Mouse (Mus musculus): Measurements from ENCODE around the gene Pias4. TPM values are rescaled to one million over a fixed set of nuclear protein-coding genes. Genes with fewer than 3 reads are reported as not detected.
A peak's percentile ranks its signal among the peaks of the same experiment; 100 is the strongest.

Gene Pias4
- polyA plus RNA-seq, 1 experiment = 36.8 TPM

DNA sequence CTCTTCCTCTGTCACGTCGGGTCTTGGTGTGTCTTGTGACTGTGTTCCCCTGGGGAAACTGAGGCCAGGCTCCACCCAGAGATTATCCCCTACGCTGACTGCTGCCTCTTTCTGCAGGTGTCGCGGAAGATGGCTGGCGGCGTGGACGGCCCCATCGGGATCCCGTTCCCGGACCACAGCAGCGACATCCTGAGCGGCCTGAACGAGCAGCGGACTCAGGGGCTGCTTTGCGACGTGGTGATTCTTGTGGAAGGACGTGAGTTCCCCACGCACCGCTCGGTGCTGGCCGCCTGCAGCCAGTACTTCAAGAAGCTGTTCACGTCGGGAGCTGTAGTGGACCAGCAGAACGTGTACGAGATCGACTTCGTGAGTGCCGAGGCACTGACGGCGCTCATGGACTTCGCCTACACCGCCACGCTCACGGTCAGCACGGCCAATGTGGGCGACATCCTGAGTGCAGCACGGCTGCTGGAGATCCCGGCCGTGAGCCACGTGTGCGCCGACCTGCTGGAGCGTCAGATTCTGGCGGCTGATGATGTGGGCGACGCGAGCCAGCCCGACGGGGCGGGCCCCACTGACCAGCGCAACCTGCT is 23.8 kb downstream of the Pias4 start:
- TF ChIP-seq EP300 (IDR thresholded peaks at IDR 0.05; ENCODE audit: insufficient read depth, low read depth, low read length) (no peak), CTCF (IDR thresholded peaks at IDR 0.05; ENCODE audit: low read depth, low read length) (no peak), POLR2A (IDR thresholded peaks at IDR 0.05; ENCODE audit: insufficient read depth, low read length) (no peak)
- Histone ChIP-seq H3K9ac (ENCODE audit: low read depth, poor library complexity, severe bottlenecking) (peak overlapping the region; percentile 69), H3K36me3 (ENCODE audit: control insufficient read depth, insufficient read depth, low read length, poor library complexity, severe bottlenecking) (peaks cover 31% of the 10 kb centered on the region), H3K9me3 (replicated peaks; ENCODE audit: control insufficient read depth, insufficient read depth, low read length, poor library complexity, severe bottlenecking) (no peaks in the 10 kb centered on the region), H3K4me1 (ENCODE audit: control insufficient read depth, insufficient read depth, low read length) (peaks cover 2% of the 10 kb centered on the region), H3K27ac (ENCODE audit: insufficient read depth, low read length) (no peak overlapping the region), H3K27me3 (ENCODE audit: control insufficient read depth, insufficient read depth, low read length, poor library complexity, severe bottlenecking) (no peaks in the 10 kb centered on the region), H3K4me3 (ENCODE audit: low read depth, low read length) (peak overlapping the region; percentile 32)

GRCm38 (mm10) chr10:81143157-81143633 is 24.5 kb downstream of the Pias4 start:
- peak overlapping the region; percentile 8; the same call in 1 of the 2 replicates for H3K4me3 ChIP-seq (ENCODE audit: low read depth, low read length)
- H3K27me3 ChIP-seq (ENCODE audit: control insufficient read depth, insufficient read depth, low read length, poor library complexity, severe bottlenecking) = no peaks in the 10 kb centered on the region
- peaks cover 24% of the 10 kb centered on the region for H3K36me3 ChIP-seq (ENCODE audit: control insufficient read depth, insufficient read depth, low read length, poor library complexity, severe bottlenecking)
- H3K9ac ChIP-seq (ENCODE audit: low read depth, poor library complexity, severe bottlenecking) = peak overlapping the region; percentile 69
- 0 out of 2 replicates have a peak overlapping the region, but pooled peaks have one; percentile 51 for H3K27ac ChIP-seq (ENCODE audit: insufficient read depth, low read length)
- no peaks in the 10 kb centered on the region for H3K9me3 ChIP-seq (replicated peaks; ENCODE audit: control insufficient read depth, insufficient read depth, low read length, poor library complexity, severe bottlenecking)
- H3K4me1 ChIP-seq (ENCODE audit: control insufficient read depth, insufficient read depth, low read length) = peaks cover 2% of the 10 kb centered on the region
- TF ChIP-seq CTCF (IDR thresholded peaks at IDR 0.05; ENCODE audit: low read depth, low read length) = peak; percentile 34
- TF ChIP-seq EP300 (IDR thresholded peaks at IDR 0.05; ENCODE audit: insufficient read depth, low read depth, low read length) = no peak
- TF ChIP-seq POLR2A (IDR thresholded peaks at IDR 0.05; ENCODE audit: insufficient read depth, low read length) = no peak

DNA sequence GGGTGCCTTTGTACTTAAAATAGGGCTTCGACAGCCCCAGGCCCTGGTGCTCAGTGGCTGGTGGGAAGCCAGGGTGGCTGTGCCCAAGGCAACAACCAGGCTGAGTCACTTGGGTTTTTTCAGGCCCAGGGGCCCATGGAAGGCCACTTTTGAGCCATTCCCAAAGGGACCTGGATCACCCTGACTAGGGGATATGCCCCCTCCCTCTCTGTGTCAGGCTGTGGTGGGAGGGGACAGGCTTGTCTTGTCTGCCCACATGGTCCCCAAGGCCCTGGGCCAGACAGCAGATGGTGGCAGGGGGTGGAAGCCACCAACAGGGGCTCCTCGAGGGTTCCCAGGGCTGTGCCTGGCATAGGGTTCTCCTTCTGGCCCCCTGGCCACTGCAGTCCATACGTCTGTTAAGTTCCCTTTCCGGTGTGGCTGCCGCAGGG is 25.2 kb downstream of the Pias4 start:
- peak overlapping the region; percentile 10; the same call in 1 of the 2 replicates for H3K4me3 ChIP-seq (ENCODE audit: low read depth, low read length)
- H3K9ac ChIP-seq (ENCODE audit: low read depth, poor library complexity, severe bottlenecking) = peak overlapping the region; percentile 69
- H3K4me1 ChIP-seq (ENCODE audit: control insufficient read depth, insufficient read depth, low read length) = peaks cover 2% of the 10 kb centered on the region
- TF ChIP-seq CTCF (IDR thresholded peaks at IDR 0.05; ENCODE audit: low read depth, low read length) (no peak), EP300 (IDR thresholded peaks at IDR 0.05; ENCODE audit: insufficient read depth, low read depth, low read length) (no peak), POLR2A (IDR thresholded peaks at IDR 0.05; ENCODE audit: insufficient read depth, low read length) (no peak)
- no peaks in the 10 kb centered on the region for H3K27me3 ChIP-seq (ENCODE audit: control insufficient read depth, insufficient read depth, low read length, poor library complexity, severe bottlenecking)
- peaks cover 20% of the 10 kb centered on the region for H3K36me3 ChIP-seq (ENCODE audit: control insufficient read depth, insufficient read depth, low read length, poor library complexity, severe bottlenecking)
- H3K9me3 ChIP-seq (replicated peaks; ENCODE audit: control insufficient read depth, insufficient read depth, low read length, poor library complexity, severe bottlenecking) = no peaks in the 10 kb centered on the region
- peak overlapping the region; percentile 51 for H3K27ac ChIP-seq (ENCODE audit: insufficient read depth, low read length)

DNA sequence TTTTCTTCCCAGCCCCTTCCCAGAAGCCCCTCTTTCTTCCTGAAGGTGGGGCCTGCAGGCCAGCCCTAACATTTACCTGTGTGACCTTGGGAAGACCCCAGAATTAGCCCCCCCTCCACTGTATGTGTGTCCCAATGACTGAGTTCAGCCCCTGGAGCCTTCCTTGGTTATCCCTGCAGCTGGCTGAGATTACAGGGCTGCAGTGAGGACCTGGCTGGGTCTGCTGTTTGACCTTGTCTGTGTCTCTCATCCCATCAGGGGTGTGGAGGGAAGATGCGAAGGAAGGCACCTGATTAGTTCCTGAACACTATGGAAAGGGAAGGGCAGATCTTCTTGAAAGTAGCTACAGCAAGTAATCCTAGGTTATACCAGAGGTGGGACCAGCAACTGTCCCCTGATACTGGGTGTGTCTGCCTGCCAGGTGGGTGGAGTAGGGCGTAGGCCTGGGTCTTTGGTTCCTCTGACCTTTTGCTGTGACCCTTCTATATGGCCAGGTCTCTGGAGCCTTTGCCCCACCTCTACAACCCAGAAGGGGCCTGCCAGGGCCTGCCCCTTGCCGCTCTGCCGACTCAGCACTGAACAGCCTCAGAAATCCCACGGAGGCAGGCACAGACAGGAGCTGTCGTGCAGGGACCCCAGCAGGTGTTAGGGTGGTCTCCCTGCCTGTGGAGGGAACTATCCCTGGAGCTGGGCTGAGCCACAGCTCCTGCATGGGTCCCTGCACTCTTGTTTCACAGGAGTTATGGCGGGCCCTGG is 26.1 kb downstream of the Pias4 start:
- Histone ChIP-seq H3K27ac (ENCODE audit: insufficient read depth, low read length) (peak overlapping the region; percentile 89), H3K9me3 (replicated peaks; ENCODE audit: control insufficient read depth, insufficient read depth, low read length, poor library complexity, severe bottlenecking) (no peaks in the 10 kb centered on the region), H3K27me3 (ENCODE audit: control insufficient read depth, insufficient read depth, low read length, poor library complexity, severe bottlenecking) (no peaks in the 10 kb centered on the region), H3K36me3 (ENCODE audit: control insufficient read depth, insufficient read depth, low read length, poor library complexity, severe bottlenecking) (peaks cover 20% of the 10 kb centered on the region), H3K4me3 (ENCODE audit: low read depth, low read length) (peak overlapping the region; percentile 44), H3K4me1 (ENCODE audit: control insufficient read depth, insufficient read depth, low read length) (peaks cover 2% of the 10 kb centered on the region), H3K9ac (ENCODE audit: low read depth, poor library complexity, severe bottlenecking) (peak overlapping the region; percentile 97)
- TF ChIP-seq POLR2A (IDR thresholded peaks at IDR 0.05; ENCODE audit: insufficient read depth, low read length) (no peak), EP300 (IDR thresholded peaks at IDR 0.05; ENCODE audit: insufficient read depth, low read depth, low read length) (peak; percentile 93), CTCF (IDR thresholded peaks at IDR 0.05; ENCODE audit: low read depth, low read length) (no peak)

GRCm38 (mm10) chr10:81140717-81141454 is 26.8 kb downstream of the Pias4 start:
- peaks cover 2% of the 10 kb centered on the region for H3K4me1 ChIP-seq (ENCODE audit: control insufficient read depth, insufficient read depth, low read length)
- peaks cover 17% of the 10 kb centered on the region for H3K36me3 ChIP-seq (ENCODE audit: control insufficient read depth, insufficient read depth, low read length, poor library complexity, severe bottlenecking)
- H3K9ac ChIP-seq (ENCODE audit: low read depth, poor library complexity, severe bottlenecking) = peak overlapping the region; percentile 97
- no peaks in the 10 kb centered on the region for H3K27me3 ChIP-seq (ENCODE audit: control insufficient read depth, insufficient read depth, low read length, poor library complexity, severe bottlenecking)
- TF ChIP-seq EP300 (IDR thresholded peaks at IDR 0.05; ENCODE audit: insufficient read depth, low read depth, low read length) (peak; percentile 50; the same call in 1 of the 2 replicates), CTCF (IDR thresholded peaks at IDR 0.05; ENCODE audit: low read depth, low read length) (no peak)
- H3K9me3 ChIP-seq (replicated peaks; ENCODE audit: control insufficient read depth, insufficient read depth, low read length, poor library complexity, severe bottlenecking) = no peaks in the 10 kb centered on the region
- H3K4me3 ChIP-seq (ENCODE audit: low read depth, low read length) = peak overlapping the region; percentile 95
- H3K27ac ChIP-seq (ENCODE audit: insufficient read depth, low read length) = peak overlapping the region; percentile 89
